Mouse (Mus musculus) embryonic facial prominence, embryonic 11.5 days (tissue): ENCODE measurements around the gene Usp22. TPM values are rescaled to one million over a fixed set of nuclear protein-coding genes. Genes with fewer than 3 reads are reported as not detected.
"Not testable (repeated sequence)": the region's sequence is repeated elsewhere in the genome, so short reads cannot be mapped to it uniquely, and the experiment has no call there.

ENCODE experiments used
- ATAC-seq: fragments of 200-750 bp; cut with Nextera tagmentation; replicated peaks from 2 replicates; pipeline ENCODE4 v1.8.0; 2017; ENCODE audit warnings: low read depth; ENCODE audit not compliant: insufficient number of reproducible peaks, low FRiP score, low TSS enrichment
- DNase-seq: peaks from one replicate; pipeline ENCODE4 v3.0.0-alpha.2; 2015; ENCODE audit warnings: low spot score
- H3K27ac ChIP-seq: fragments of 300-500 bp; sonication (generic); replicated peaks from 2 replicates; pipeline ENCODE4 v1.5.1; 2014; ENCODE audit warnings: mild to moderate bottlenecking, low read depth, low read length, control low read depth
- H3K27me3 ChIP-seq: fragments of 300-500 bp; sonication (generic); 2 replicates; pipeline ENCODE4 v1.6.1; 2014; ENCODE audit warnings: mild to moderate bottlenecking, low read length, moderate library complexity, mixed read lengths; ENCODE audit not compliant: control insufficient read depth, insufficient read depth
- H3K36me3 ChIP-seq: fragments of 300-500 bp; sonication (generic); replicated peaks from 2 replicates; pipeline ENCODE4 v1.6.1; 2014; ENCODE audit warnings: low read depth, mild to moderate bottlenecking, low read length, moderate library complexity, mixed read lengths; ENCODE audit not compliant: control insufficient read depth, insufficient read depth
- H3K4me1 ChIP-seq: fragments of 300-500 bp; sonication (generic); 2 replicates; pipeline ENCODE4 v1.6.1; 2014; ENCODE audit warnings: low read length, mixed read lengths; ENCODE audit not compliant: control insufficient read depth, insufficient read depth
- H3K4me2 ChIP-seq: fragments of 300-500 bp; sonication (generic); 2 replicates; pipeline ENCODE4 v1.6.1; 2014; ENCODE audit warnings: low read depth, mild to moderate bottlenecking, control low read depth, low read length, moderate library complexity
- H3K4me3 ChIP-seq: fragments of 300-500 bp; sonication (generic); 2 replicates; pipeline ENCODE4 v1.5.1; 2014; ENCODE audit warnings: low read depth, low read length, control low read depth
- H3K9ac ChIP-seq: fragments of 300-500 bp; sonication (generic); replicated peaks from 2 replicates; pipeline ENCODE4 v1.6.1; 2014; ENCODE audit warnings: mild to moderate bottlenecking, control low read depth, low read length
- H3K9me3 ChIP-seq: fragments of 300-500 bp; sonication (generic); replicated peaks from 2 replicates; pipeline ENCODE4 v1.6.1; 2016; ENCODE audit warnings: mild to moderate bottlenecking, low read length, inconsistent platforms, mixed read lengths; ENCODE audit not compliant: control insufficient read depth
- WGBS: fragments of 180-500 bp; shearing (Covaris S2); extraction: QIAGEN DNeasy Blood & Tissue Kit; methylation state at CpG from one replicate; pipeline ENCODE4 v1.1.7; 2014; 5-methylcytosine and 5-hydroxymethylcytosine counted together
- polyA plus RNA-seq: library from polyadenylated mRNA; unstranded; fragments of >200 nt; fragmentation: Nextera tagmentation; extraction: Ambion mirVana; gene quantifications from 2 replicates; pipeline ENCODE4 v1.2.1, GENCODE M21; 2014

Gene Usp22
- polyA plus RNA-seq, 1 experiment from 2014 or later, result 222 TPM

DNA sequence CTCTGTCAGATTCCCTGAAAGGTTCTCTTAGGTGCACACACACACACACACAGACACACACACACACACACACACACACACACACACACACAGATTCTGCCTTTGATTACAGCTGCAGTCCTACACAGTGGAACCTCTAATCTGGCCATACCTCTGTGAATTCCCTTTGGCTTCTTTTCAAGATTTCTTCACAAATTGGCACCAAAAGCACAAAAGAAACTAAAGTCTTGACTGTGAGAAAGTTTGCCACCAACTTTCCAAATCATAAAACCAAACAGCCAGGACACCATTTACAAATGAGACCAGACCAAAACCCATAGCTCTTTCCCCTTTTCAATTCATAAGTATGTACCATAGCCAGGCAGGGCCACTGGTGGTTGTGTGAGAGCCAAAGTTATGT, 23.1 kb upstream of the Usp22 start:
- DNase-seq, result no peak
- Histone ChIP-seq H3K27me3 (no peaks in the 10 kb centered on the region), H3K36me3 (no peaks in the 10 kb centered on the region), H3K4me2 (no peak overlapping the region), H3K4me1 (no peaks in the 10 kb centered on the region), H3K9me3 (no peaks in the 10 kb centered on the region), H3K9ac (no peak overlapping the region), H3K4me3 (no peak overlapping the region), H3K27ac (no peak overlapping the region)
- no peak for ATAC-seq

DNA sequence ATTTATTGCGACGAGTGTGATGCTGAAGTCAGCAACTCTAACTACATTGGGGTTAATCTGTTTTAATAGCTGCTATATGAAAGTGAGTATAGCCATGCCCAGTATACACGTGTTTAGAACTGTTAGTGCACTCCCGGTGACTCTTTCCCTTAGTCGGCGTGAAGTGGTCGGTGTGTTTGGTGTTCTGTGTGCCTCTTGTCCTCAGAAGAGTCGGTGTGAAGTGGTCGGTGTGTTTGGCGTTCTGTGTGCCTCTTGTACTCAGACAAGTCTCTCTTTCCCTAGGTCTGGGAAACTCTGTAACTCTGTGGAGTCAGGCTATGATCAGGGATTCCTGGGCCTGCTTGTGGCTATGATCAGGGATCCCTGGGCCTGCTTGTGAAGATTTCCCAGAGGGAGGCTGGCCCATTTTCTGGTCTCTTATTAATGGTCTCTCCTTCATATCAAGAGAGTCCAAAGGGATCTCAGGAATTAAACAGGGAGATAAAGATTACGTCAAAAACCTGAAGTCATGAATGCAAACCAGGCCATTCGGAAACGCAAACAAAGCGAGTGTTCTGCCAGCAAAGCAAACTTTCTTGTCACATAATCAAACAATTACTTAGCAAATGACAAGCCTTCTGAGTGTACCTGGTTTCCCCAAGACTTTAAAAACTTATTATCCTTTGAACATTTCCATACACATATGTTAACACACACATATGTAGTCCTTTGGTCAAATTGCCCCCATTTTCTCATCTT, 21.9 kb upstream of the Usp22 start:
- ATAC-seq (no peak), DNase-seq (no peak)
- Histone ChIP-seq H3K4me1 (no peaks in the 10 kb centered on the region), H3K27me3 (no peaks in the 10 kb centered on the region), H3K9me3 (no peaks in the 10 kb centered on the region), H3K4me3 (no peak overlapping the region), H3K36me3 (no peaks in the 10 kb centered on the region), H3K27ac (no peak overlapping the region), H3K9ac (no peak overlapping the region), H3K4me2 (no peak overlapping the region)
- WGBS, result 86% methylated on average over 14 of the region's 14 CpGs

DNA sequence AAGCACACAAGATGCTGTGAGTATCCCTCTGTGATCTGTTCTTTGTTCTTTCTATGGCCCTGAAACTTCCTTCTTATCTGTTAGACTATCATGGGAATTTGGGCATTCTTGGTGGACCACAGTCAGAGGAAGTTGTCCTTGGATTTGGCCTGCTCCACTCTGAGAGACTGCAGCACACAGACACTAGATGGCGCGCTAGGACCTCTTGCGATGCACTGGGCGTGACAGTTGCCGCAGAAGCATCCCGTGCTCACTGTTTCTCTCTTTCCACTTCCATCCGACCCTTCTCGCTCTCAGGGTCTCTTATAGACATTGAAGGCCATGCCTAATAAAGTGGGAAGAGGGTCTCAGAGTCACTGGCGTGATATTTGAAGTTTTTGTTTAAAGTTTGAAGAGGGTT, 18.5 kb upstream of the Usp22 start:
- H3K9me3 ChIP-seq, result no peaks in the 10 kb centered on the region
- H3K4me2 ChIP-seq, result no peak overlapping the region
- DNase-seq (peak; percentile 89), ATAC-seq (no peak)
- H3K36me3 ChIP-seq, result no peaks in the 10 kb centered on the region
- H3K4me1 ChIP-seq, result no peaks in the 10 kb centered on the region
- WGBS, result 12% methylated on average over 9 of the region's 9 CpGs
- H3K9ac ChIP-seq, result no peak overlapping the region
- H3K4me3 ChIP-seq, result no peak overlapping the region
- no peak overlapping the region for H3K27ac ChIP-seq
- H3K27me3 ChIP-seq, result no peaks in the 10 kb centered on the region

DNA sequence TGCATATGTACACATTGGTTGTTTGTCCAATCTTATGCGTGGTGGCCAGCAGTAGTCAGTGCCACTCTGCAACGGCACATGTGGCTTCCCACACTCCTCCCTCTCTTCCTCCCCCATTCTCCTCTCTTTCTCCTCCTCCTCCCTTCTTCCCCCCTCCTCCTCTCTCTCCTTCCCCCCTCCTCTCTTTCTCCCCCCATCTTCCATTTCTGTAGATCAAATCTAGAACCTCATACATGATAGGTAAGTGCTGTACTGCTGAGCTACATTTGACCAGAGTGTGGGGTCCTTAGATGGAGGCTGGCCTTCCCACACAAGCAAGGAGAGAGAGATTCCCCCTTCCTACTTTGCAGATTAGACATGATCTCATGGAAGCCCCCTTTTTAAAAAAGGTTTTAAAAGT, 17.9 kb upstream of the Usp22 start:
- ATAC-seq, result no peak
- DNase-seq, result no peak
- 100% methylated on average over 1 of the region's 2 CpGs for WGBS

DNA sequence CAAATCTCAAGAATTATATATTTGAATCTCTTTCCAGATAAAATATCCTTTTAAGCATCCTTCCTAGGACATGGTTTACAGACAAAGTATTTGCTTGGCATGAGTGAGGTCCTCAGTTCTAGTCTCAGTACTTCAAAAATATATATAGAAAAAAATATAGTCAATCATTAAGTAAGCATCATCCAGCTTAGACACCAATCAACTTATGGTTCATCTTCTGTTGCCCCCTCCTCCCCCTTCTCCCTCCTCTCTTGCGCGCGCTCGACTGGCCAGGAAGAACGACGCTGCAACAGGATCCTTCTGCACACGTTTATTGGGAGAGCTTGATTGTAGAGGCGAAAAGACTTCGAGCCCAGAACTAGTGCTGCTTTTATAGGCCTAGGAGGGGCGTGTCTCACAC, 17.3 kb upstream of the Usp22 start:
- H3K4me1 ChIP-seq, H3K4me3 ChIP-seq, H3K27me3 ChIP-seq, H3K36me3 ChIP-seq, H3K4me2 ChIP-seq, H3K27ac ChIP-seq, H3K9ac ChIP-seq, DNase-seq, H3K9me3 ChIP-seq, ATAC-seq: not testable (repeated sequence)
- 92% methylated on average over 7 of the region's 10 CpGs for WGBS

More for the DNA sequence above, 17.9 kb upstream of the Usp22 start:
- H3K9ac ChIP-seq, result no peak overlapping the region
- H3K9me3 ChIP-seq, result no peaks in the 10 kb centered on the region
- no peak overlapping the region for H3K27ac ChIP-seq
- H3K4me2 ChIP-seq, result no peak overlapping the region
- no peaks in the 10 kb centered on the region for H3K36me3 ChIP-seq
- H3K4me3 ChIP-seq, result no peak overlapping the region
- H3K27me3 ChIP-seq, result no peaks in the 10 kb centered on the region
- no peaks in the 10 kb centered on the region for H3K4me1 ChIP-seq

DNA sequence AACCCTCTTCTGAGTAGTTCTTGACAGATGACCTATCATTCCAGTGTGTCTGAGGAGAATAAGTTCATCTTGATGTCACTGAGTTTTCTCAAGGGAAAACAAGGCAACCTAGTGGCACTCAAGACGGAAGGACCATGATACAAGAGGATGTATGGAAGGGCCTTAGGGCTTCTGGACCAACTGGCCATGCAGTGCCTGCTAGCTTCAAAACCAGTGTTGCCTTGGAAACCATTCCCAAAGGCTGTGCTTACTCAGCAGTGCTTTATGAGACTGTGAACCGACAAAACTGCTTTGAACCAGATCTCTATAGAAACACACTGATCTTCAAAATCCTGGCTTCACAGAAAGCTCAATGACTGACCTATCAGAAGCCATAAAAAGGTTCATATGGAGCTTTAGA, 15.9 kb upstream of the Usp22 start:
- H3K9ac ChIP-seq, result no peak overlapping the region
- 78% methylated on average over 2 of the region's 2 CpGs for WGBS

DNA sequence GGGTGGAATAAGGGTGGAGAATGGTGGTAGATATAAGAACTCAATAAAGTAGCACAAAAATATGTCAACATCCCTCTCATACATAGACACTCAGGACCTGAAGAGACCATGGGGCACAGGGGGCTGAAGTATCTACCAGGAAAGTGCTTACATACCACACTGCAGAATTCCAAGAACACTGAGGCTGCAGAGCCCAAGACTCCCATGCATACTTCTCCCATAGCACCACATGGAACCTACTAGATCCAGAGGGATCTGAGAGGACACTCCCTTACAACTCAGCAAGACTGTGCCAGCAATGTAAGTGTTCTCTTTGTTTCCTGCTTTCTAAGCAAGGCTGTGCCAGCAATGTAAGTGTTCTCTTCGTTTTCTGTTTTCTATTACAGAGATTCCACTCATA, 9.0 kb upstream of the Usp22 start:
- WGBS, result 69% methylated on average over 1 of the region's 1 CpGs

More for the DNA sequence above, 15.9 kb upstream of the Usp22 start:
- no peaks in the 10 kb centered on the region for H3K27me3 ChIP-seq
- H3K27ac ChIP-seq, result no peak overlapping the region
- ATAC-seq (no peak), DNase-seq (no peak)
- no peak overlapping the region for H3K4me2 ChIP-seq
- H3K9me3 ChIP-seq, result no peaks in the 10 kb centered on the region
- no peaks in the 10 kb centered on the region for H3K36me3 ChIP-seq
- no peak overlapping the region for H3K4me3 ChIP-seq
- H3K4me1 ChIP-seq, result no peaks in the 10 kb centered on the region

DNA sequence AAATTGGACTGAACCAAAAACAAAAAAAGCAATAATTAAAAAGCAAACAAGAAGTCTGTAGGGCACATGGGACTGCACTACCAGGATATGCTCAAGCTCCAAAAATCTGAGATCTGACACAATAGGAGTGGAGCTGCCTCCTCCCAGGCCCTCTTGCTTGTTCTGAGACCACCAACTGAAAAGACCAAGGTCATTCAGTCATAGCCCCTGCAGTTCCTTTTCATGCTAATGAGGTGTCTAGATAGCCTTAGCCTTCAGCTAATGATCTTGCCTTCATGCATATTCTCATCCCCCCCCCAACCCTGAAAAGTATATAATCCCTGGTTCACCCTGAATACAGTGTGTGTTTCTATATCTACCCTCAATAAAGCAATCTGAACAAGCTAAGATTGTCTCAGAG, 6.8 kb upstream of the Usp22 start:
- no peak overlapping the region for H3K27ac ChIP-seq
- H3K36me3 ChIP-seq, result no peaks in the 10 kb centered on the region
- no peak overlapping the region for H3K4me2 ChIP-seq
- DNase-seq (no peak), ATAC-seq (no peak)
- H3K4me1 ChIP-seq, result no peaks in the 10 kb centered on the region
- no peak overlapping the region for H3K4me3 ChIP-seq
- no peaks in the 10 kb centered on the region for H3K27me3 ChIP-seq
- no peak overlapping the region for H3K9ac ChIP-seq
- H3K9me3 ChIP-seq, result no peaks in the 10 kb centered on the region

More for the DNA sequence above, 9.0 kb upstream of the Usp22 start:
- Histone ChIP-seq H3K36me3 (no peaks in the 10 kb centered on the region), H3K27me3 (no peaks in the 10 kb centered on the region), H3K9me3 (no peaks in the 10 kb centered on the region), H3K4me1 (no peaks in the 10 kb centered on the region), H3K4me3 (no peak overlapping the region), H3K9ac (no peak overlapping the region), H3K27ac (no peak overlapping the region), H3K4me2 (no peak overlapping the region)
- no peak for ATAC-seq
- no peak for DNase-seq
